Mouse (Mus musculus): Measurements from ENCODE around the gene Vav3.
A peak's percentile ranks its signal among the peaks of the same experiment; 100 is the strongest.

The Vav3 gene

GRCm38 (mm10) chr3:109340274-109341070 lies at the start of gene Vav3:
Vav3 (plus strand) TSS chr3:109340653.
- DNase-seq: peak; percentile 14 to 16

GRCm38 (mm10) chr3:109298857-109299256 lies 41.6 kb upstream of the Vav3 start:
- peak; percentile 26 for DNase-seq

DNA sequence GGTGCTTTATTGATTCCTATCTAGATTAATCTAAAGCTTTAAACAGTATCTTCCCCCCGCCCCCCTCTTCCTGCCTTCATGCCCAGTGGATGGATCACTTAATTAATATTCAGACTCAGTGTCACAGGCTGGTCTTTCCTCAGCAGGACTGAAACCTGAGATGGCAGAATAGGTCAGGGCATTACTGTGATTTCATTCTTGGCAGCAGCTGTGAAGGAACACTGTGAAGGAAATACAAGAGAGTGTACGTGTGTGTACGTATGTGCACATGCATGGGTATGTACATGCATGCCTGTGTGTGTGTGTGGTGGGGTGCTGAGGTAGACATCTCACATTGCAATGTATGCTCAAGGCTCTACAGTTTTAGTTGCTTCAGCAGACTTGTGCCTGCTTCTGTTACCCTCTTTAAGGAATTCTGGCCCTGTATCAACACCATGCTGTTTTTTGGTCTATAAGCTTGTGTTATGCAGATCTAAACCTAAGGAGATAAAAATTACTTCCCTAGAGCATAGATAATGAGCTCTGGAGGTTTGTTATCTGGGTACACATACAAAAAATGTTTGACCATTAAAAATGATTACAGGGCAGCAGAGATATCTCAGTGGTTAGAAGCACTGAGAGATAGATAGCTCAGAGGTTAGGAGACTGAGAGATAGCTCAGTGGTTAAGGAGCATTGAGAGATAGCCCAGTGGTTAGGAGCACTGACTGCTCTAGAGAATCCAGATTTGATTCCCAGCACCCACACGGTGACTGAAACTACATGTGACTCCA lies 41.0 kb upstream of the Vav3 start:
- DNase-seq: no peak

- DNase-seq: no peak
Measured at GRCm38 (mm10) chr3:109302059-109302458, 38.4 kb upstream of the Vav3 start.

DNA sequence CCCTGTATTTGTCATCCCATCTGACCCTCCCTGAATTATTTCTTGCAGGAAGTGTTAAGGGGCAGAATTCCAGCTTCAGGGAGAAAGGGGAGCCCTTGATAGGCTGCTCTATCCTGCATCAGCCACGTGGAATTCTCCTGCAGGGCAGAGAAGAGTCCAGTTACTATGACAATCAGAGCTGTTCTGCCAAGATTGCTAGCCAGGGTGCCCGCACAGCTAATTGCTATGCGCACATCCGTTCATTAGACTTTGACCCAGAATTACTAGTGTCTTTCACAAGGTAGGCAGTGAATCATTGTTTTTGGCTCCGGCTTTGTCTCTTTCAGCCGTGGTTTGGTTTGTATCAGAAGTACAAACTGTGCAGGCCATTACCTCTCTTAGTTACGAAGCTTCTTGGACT lies 33.0 kb upstream of the Vav3 start:
- no peak for DNase-seq

GRCm38 (mm10) chr3:109308468-109308867 lies 32.0 kb upstream of the Vav3 start:
- DNase-seq: no peak

DNA sequence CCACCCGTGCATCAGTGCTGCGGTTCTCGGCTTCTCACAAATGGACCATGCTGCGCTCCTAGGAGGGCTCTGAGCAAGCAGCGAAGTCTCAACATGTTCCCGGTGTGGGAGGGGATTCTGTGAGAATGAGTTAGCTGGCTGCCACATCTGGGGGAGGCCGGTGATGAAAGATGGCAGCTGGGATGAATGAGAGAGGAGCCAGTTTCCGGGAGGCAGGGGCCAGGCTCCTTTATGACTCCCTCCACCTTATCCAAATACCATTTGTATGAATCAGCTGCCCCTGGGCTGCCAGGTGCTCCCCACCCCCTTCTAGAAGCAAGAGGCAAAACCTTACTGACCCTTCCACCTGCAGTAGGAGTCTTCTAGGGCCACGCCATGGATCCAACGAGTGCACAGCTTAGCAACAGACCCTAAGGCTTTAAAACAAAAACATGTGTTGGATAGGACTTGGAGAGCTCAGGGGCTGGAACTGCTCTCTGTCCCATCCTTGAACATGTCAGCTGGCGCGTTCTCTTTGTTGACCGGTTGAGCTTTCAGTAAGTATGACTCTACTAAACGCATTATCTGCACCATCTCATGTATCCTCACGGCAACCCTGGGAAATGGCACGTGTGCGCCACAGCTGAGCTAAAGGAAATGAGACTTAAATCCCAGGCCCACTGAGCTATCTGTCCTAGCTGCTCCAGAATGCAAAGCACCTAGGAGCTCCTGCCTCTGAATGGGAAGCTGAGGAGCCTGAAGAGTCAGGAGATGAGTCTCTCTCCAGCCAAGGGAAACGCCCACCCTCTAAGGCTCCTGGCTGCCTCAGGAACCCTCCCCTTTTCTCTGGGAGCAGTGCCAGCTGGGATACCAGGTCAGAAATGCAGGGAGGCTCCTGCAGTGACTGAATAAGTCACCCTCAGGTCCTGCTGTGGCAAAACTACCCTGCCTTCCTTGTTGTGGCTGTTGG lies 30.9 kb upstream of the Vav3 start:
- no peak for DNase-seq

DNA sequence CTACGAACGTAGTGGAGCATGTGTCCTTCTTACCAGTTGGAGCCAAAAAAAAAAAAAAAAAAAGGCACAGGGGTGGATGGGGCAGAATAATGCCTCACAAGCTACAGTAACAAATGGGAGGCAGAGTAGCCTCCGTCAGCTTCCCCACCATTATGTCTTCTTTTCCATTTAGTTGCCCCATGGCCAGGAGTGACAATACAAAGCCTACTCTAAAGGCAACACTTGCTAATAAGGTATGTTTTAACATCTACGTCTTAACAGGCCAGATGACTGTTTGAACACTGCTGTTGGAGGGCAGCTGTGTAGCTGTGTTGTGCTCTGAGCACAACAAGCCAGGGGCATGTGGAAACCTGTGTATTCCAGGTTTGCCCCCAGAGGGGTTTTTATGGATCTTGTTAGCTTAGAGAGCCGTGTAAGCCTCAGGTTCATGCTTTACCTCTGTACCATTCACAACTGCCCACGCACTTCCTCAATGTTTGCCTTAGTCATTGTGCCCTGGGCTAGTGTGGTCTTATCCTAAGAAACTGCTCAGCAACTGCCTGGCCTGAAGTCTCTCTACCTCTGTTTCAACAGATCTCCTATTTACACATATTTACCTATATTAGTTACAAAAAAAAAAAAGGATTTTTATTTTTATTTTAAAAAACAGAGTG lies 29.2 kb upstream of the Vav3 start:
- DNase-seq: no peak

DNA sequence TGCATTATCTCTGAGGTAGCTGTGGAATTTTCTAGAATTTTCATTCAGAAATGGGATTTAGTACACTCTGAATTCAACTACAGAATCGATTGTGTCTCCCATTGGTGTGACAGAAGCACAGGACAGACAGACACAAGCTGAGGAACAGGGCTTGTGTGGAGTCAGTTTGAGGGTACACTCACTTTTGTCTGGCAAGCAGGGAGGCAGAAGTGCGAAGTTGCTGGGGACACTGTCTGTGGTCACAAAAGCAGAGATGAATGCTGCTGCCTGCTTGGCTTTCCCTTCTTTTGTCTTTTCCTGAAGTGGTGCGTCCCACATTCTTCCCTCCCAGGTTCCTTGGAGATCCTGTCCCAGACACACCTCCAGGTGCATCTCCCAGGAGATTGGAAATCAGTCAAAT lies 28.6 kb upstream of the Vav3 start:
- DNase-seq: no peak

- no peak for DNase-seq
Measured at GRCm38 (mm10) chr3:109313501-109313900, 27.0 kb upstream of the Vav3 start.

- DNase-seq: no peak
Measured at GRCm38 (mm10) chr3:109322225-109322624, 18.2 kb upstream of the Vav3 start.

GRCm38 (mm10) chr3:109323447-109324300 lies 16.8 kb upstream of the Vav3 start:
- DNase-seq: no peak

DNA sequence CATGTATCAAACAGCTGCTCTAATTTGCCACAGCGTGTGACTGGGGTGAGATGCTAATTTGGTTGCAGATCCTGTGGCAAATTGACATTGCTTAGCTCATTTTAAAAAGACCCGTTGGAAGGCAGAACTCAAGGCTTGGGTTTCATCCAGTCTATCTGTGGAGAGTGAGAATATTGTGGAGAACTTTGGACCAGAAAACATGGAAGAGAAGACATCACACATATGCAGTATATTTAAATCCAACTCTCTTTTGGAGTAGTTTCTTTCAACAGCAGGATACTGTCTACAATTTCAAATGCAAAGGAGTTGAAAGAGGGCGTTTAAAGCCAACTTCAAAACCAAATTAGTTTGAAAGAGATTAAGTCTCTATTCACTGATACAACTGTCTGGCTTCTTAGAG lies 13.3 kb upstream of the Vav3 start:
- DNase-seq: no peak

DNA sequence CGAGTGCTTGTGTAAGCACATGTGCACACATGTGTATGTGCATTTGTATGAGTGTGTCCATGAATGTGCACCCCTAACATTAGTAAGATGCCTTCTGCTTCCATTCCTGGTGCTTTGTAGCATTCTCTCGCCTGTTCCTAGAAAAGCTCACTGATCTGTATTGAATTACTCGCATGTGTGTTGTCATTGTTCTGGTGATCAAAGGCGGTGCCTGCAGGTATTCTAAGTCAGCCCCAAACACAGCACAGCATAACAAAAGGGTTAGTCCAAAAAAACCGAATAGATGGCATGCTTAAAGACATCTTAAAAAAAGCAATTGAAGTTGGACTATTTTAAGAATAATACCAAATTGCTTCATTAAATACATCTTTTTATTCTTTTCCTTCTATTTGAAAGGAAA lies 7.7 kb upstream of the Vav3 start:
- DNase-seq: no peak

- DNase-seq: no peak
Measured at GRCm38 (mm10) chr3:109335470-109335869, 5.0 kb upstream of the Vav3 start.

GRCm38 (mm10) chr3:109339290-109339689 lies 1.2 kb upstream of the Vav3 start:
- DNase-seq: no peak

DNA sequence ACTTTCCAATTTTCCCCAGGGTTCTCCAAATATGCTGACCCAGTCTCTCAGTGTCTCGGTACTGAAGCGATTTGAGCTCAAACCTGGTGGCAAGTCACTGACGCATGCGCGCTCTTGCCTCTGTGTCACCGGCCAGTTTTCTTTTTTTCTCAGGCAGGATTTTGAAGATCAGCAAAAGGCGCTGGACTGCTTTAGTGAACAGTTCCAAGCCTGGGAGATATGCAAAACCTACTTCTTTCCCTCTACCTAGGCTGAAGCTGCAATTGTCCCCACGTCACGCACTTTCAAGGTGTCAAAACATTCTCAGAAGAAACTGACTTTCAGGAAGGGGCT lies 546 bp upstream of the Vav3 start:
- peak; percentile 3 to 10 for DNase-seq

DNA sequence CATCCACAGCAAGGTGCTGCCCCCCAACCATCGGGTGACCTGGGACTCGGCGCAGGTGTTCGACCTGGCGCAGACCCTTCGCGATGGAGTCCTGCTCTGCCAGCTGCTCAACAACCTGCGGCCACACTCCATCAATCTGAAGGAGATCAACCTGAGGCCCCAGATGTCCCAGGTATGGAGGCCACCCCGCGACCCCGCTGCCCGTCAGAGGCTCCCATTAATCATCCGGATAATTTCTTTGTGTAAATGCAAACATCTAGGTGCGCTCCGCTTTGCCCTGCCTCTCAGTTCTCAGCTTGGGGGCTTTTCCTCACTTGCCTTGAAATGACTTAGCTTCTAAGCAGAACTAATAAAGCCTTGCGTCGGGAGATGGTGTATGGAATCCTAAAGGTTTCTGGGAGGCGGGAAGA lies 623 bp downstream of the Vav3 start:
- DNase-seq: no peak

- no peak for DNase-seq
Measured at GRCm38 (mm10) chr3:109341631-109342030, 1.2 kb downstream of the Vav3 start.

DNA sequence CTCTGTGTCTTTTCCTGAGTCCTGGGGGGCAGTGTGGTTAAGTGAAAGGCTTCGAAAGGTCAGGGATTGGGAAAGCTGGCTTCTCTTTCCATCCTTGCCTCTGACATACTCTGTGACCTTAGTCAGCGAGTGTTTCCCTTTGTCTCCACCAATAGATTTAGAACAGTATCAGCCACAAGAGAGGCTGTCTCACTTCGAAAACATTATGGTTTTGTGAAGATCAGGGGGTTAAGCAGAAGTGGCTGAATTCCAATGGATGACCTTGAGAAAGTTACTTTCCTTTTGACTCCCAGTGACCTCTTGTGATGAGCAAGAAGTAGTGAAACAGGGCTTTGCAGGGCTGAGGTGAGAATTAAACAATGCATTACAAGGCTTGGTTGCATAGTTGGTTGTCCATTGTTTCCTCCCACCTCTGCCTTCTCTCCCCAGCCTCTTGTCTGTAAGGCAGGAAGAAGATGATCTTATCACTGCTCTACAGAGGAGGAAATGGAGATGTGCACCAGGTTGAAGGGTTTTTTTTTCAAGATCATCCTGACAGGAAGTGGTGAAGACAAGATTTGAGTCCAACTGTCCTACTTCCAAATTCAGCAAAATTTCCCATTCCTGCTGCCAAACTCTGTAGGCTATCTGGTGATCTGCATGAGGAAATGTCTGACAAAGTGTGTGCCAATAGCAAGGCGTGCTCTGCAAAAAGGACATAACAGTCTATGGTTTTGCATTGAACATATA lies 11.7 kb downstream of the Vav3 start:
- DNase-seq: no peak

GRCm38 (mm10) chr3:109352690-109353089 lies 12.2 kb downstream of the Vav3 start:
- DNase-seq: no peak

Data from cerebellum, postnatal 36 days (tissue).